Mouse (Mus musculus) lung, adult 2 months (tissue): ENCODE measurements around the gene Pnpla1.

ENCODE experiments used
- CTCF ChIP-seq: fragments of 200-500 bp; IDR thresholded peaks from 2 replicates; pipeline ENCODE4 v1.5.1; 2011; ENCODE audit warnings: mild to moderate bottlenecking, low read length, control low read depth; ENCODE audit not compliant: insufficient read depth
- POLR2A ChIP-seq: fragments of 200-500 bp; IDR thresholded peaks from 2 replicates; pipeline ENCODE4 v1.6.1; 2011; ENCODE audit warnings: low read depth, mild to moderate bottlenecking, control low read depth, low read length, borderline replicate concordance; ENCODE audit errors: extremely low read depth

GRCm38 (mm10) chr17:28883941-28884516 lies 25.8 kb downstream of the Pnpla1 start:
- TF ChIP-seq POLR2A = no peak
- no peak for TF ChIP-seq CTCF
